Mouse (Mus musculus) hindbrain, embryonic 11.5 days (tissue): ENCODE data around the gene Hcfc1. TPM values are rescaled to one million over a fixed set of nuclear protein-coding genes. Genes with fewer than 3 reads are reported as not detected.
A peak's percentile ranks its signal among the peaks of the same experiment; 100 is the strongest.

ENCODE experiments used
- ATAC-seq: fragments of 200-750 bp; cut with Nextera tagmentation; 2 replicates; pipeline ENCODE4 v1.8.0; 2017; ENCODE audit warnings: mild to moderate bottlenecking, moderate TSS enrichment, moderate library complexity; ENCODE audit not compliant: low FRiP score
- DNase-seq: peaks from one replicate; pipeline ENCODE4 v3.0.0-alpha.2; 2015; ENCODE audit warnings: low spot score
- H3K27ac ChIP-seq: fragments of 300-500 bp; sonication (generic); 2 replicates; pipeline ENCODE4 v1.5.1; 2014; ENCODE audit warnings: mild to moderate bottlenecking, low read depth, low read length
- H3K27me3 ChIP-seq: fragments of 300-500 bp; sonication (generic); 2 replicates; pipeline ENCODE4 v1.6.1; 2014; ENCODE audit warnings: mild to moderate bottlenecking, low read length, moderate library complexity, mixed read lengths; ENCODE audit not compliant: control insufficient read depth, insufficient read depth
- H3K36me3 ChIP-seq: fragments of 300-500 bp; sonication (generic); 2 replicates; pipeline ENCODE4 v1.6.1; 2014; ENCODE audit warnings: mild to moderate bottlenecking, low read length, moderate library complexity, mixed read lengths; ENCODE audit not compliant: control insufficient read depth, insufficient read depth
- H3K4me1 ChIP-seq: fragments of 300-500 bp; sonication (generic); replicated peaks from 2 replicates; pipeline ENCODE4 v1.6.1; 2014; ENCODE audit warnings: low read length, mixed read lengths; ENCODE audit not compliant: control insufficient read depth, insufficient read depth
- H3K4me2 ChIP-seq: fragments of 300-500 bp; sonication (generic); replicated peaks from 2 replicates; pipeline ENCODE4 v1.6.1; 2014; ENCODE audit warnings: mild to moderate bottlenecking, low read depth, low read length
- H3K4me3 ChIP-seq: fragments of 300-500 bp; sonication (generic); 2 replicates; pipeline ENCODE4 v1.5.1; 2014; ENCODE audit warnings: low read depth, low read length
- H3K9ac ChIP-seq: fragments of 300-500 bp; sonication (generic); 2 replicates; pipeline ENCODE4 v1.6.1; 2014; ENCODE audit warnings: low read depth, low read length
- H3K9me3 ChIP-seq: fragments of 300-500 bp; sonication (generic); 2 replicates; pipeline ENCODE4 v1.6.1; 2016; ENCODE audit warnings: low read length; ENCODE audit not compliant: control insufficient read depth
- WGBS: fragments of 180-500 bp; shearing (Covaris S2); extraction: QIAGEN DNeasy Blood & Tissue Kit; methylation state at CpG from one replicate; pipeline ENCODE4 v1.1.7; 2014; 5-methylcytosine and 5-hydroxymethylcytosine counted together
- polyA plus RNA-seq: library from polyadenylated mRNA; unstranded; fragments of >200 nt; fragmentation: Nextera tagmentation; extraction: Ambion mirVana; gene quantifications from 2 replicates; pipeline ENCODE4 v1.2.1, GENCODE M21; 2014

Hcfc1 gene
- polyA plus RNA-seq, 1 experiment from 2014 or later, result 77.2 TPM

GRCm38 (mm10) chrX:73921823-73922549 is 44.2 kb downstream of the Hcfc1 start, which contains the start of the genes Arhgap4 and Naa10:
Gene Arhgap4, minus strand, starts transcription at chrX:73921870.
Gene Naa10, minus strand, starts transcription at chrX:73921944.
- DNase-seq (peak; percentile 83), ATAC-seq (peak; percentile 97)
- no peaks in the 10 kb centered on the region for H3K9me3 ChIP-seq
- 16% methylated on average over 43 of the region's 43 CpGs for WGBS
- H3K4me2 ChIP-seq, result peak within 1 kb of the TSS; percentile 64
- H3K27me3 ChIP-seq, result no peaks in the 10 kb centered on the region
- peak within 1 kb of the TSS; percentile 58 for H3K4me3 ChIP-seq
- no peaks in the 10 kb centered on the region for H3K36me3 ChIP-seq
- H3K4me1 ChIP-seq, result no peaks in the 10 kb centered on the region
- peak within 1 kb of the TSS; percentile 63 for H3K27ac ChIP-seq
- peak within 1 kb of the TSS; percentile 72 for H3K9ac ChIP-seq

GRCm38 (mm10) chrX:73921285-73921822 is 44.8 kb downstream of the Hcfc1 start:
- peak; percentile 55 for ATAC-seq
- Histone ChIP-seq H3K4me3 (peak overlapping the region; percentile 58), H3K9ac (peak overlapping the region; percentile 72), H3K4me1 (no peaks in the 10 kb centered on the region), H3K36me3 (no peaks in the 10 kb centered on the region), H3K4me2 (peak overlapping the region; percentile 64), H3K27ac (peak overlapping the region; percentile 63), H3K9me3 (no peaks in the 10 kb centered on the region), H3K27me3 (no peaks in the 10 kb centered on the region)
- DNase-seq, result no peak
- WGBS, result 14% methylated on average over 34 of the region's 34 CpGs

GRCm38 (mm10) chrX:73918631-73919030 is 47.5 kb downstream of the Hcfc1 start:
- 92% methylated on average over 5 of the region's 5 CpGs for WGBS
- no peaks in the 10 kb centered on the region for H3K27me3 ChIP-seq
- H3K4me3 ChIP-seq, result no peak overlapping the region

GRCm38 (mm10) chrX:73916945-73917344 is 49.2 kb downstream of the Hcfc1 start:
- Histone ChIP-seq H3K4me1 (no peaks in the 10 kb centered on the region), H3K9me3 (no peaks in the 10 kb centered on the region), H3K9ac (no peak overlapping the region), H3K27ac (no peak overlapping the region), H3K36me3 (no peaks in the 10 kb centered on the region), H3K27me3 (no peaks in the 10 kb centered on the region), H3K4me3 (no peak overlapping the region), H3K4me2 (no peak overlapping the region)
- ATAC-seq (no peak), DNase-seq (no peak)
- 81% methylated on average over 8 of the region's 8 CpGs for WGBS

More at GRCm38 (mm10) chrX:73918631-73919030, 47.5 kb downstream of the Hcfc1 start:
- Histone ChIP-seq H3K4me2 (no peak overlapping the region), H3K36me3 (no peaks in the 10 kb centered on the region), H3K4me1 (no peaks in the 10 kb centered on the region), H3K27ac (no peak overlapping the region), H3K9ac (no peak overlapping the region), H3K9me3 (no peaks in the 10 kb centered on the region)
- ATAC-seq (no peak), DNase-seq (no peak)

- ATAC-seq, result peak; percentile 96
- H3K36me3 ChIP-seq, result no peaks in the 10 kb centered on the region
- peak overlapping the region; percentile 26 for H3K4me2 ChIP-seq
- H3K27ac ChIP-seq, result peak overlapping the region; percentile 42; the same call in 1 of the 2 replicates
- whole genome bisulfite sequencing, result 24% methylated on average over 31 of the region's 31 CpGs
- no peak overlapping the region for H3K9ac ChIP-seq
- no peaks in the 10 kb centered on the region for H3K4me1 ChIP-seq
- 0 out of 2 replicates have a peak overlapping the region, but pooled peaks have one; percentile 10 for H3K4me3 ChIP-seq
- DNase-seq, result peak; percentile 87
- no peaks in the 10 kb centered on the region for H3K27me3 ChIP-seq
- H3K9me3 ChIP-seq, result no peaks in the 10 kb centered on the region
Measured at GRCm38 (mm10) chrX:73914827-73915703, 51.1 kb downstream of the Hcfc1 start.

GRCm38 (mm10) chrX:73911588-73911987 is 54.6 kb downstream of the Hcfc1 start:
- Histone ChIP-seq H3K4me3 (no peak overlapping the region), H3K27ac (no peak overlapping the region), H3K27me3 (no peaks in the 10 kb centered on the region), H3K9me3 (no peaks in the 10 kb centered on the region), H3K4me2 (no peak overlapping the region), H3K4me1 (no peaks in the 10 kb centered on the region), H3K36me3 (no peaks in the 10 kb centered on the region), H3K9ac (no peak overlapping the region)
- DNase-seq, result no peak
- no peak for ATAC-seq
- 76% methylated on average over 2 of the region's 2 CpGs for WGBS

- Histone ChIP-seq H3K9me3 (no peaks in the 10 kb centered on the region), H3K27me3 (no peaks in the 10 kb centered on the region), H3K4me3 (no peak overlapping the region), H3K4me1 (no peaks in the 10 kb centered on the region), H3K27ac (no peak overlapping the region), H3K9ac (no peak overlapping the region), H3K36me3 (no peaks in the 10 kb centered on the region), H3K4me2 (0 out of 2 replicates have a peak overlapping the region, but pooled peaks have one; percentile 4)
- DNase-seq, result no peak
- ATAC-seq, result no peak
- WGBS, result 14% methylated on average over 23 of the region's 26 CpGs
Measured at GRCm38 (mm10) chrX:73911156-73911555, 55.0 kb downstream of the Hcfc1 start.

- Histone ChIP-seq H3K9ac (no peak overlapping the region), H3K4me3 (no peak overlapping the region), H3K36me3 (no peaks in the 10 kb centered on the region)
Measured at GRCm38 (mm10) chrX:73910451-73910850, 55.7 kb downstream of the Hcfc1 start.

More at GRCm38 (mm10) chrX:73910451-73910850, 55.7 kb downstream of the Hcfc1 start:
- ATAC-seq (no peak), DNase-seq (no peak)
- no peaks in the 10 kb centered on the region for H3K4me1 ChIP-seq
- no peak overlapping the region for H3K27ac ChIP-seq
- H3K4me2 ChIP-seq, result no peak overlapping the region
- no peaks in the 10 kb centered on the region for H3K9me3 ChIP-seq
- no peaks in the 10 kb centered on the region for H3K27me3 ChIP-seq
